Mouse (Mus musculus): ENCODE results near the gene Kcnip4. TPM values are rescaled to one million over a fixed set of nuclear protein-coding genes. Genes with fewer than 3 reads are reported as not detected.

Gene Kcnip4
- polyA plus RNA-seq, 1 experiment from 2014 or later = 21.3 TPM

- ATAC-seq (ENCODE audit: low FRiP score) (no peak), DNase-seq (ENCODE audit: low spot score) (no peak)
- H3K36me3 ChIP-seq (replicated peaks; ENCODE audit: control insufficient read depth, insufficient read depth) = no peaks in the 10 kb centered on the region
- H3K4me1 ChIP-seq (replicated peaks; ENCODE audit: control insufficient read depth, insufficient read depth, low read length) = no peaks in the 10 kb centered on the region
- H3K27ac ChIP-seq = no peak overlapping the region
- H3K4me3 ChIP-seq (replicated peaks; ENCODE audit: low read length) = no peak overlapping the region
- no peak overlapping the region for H3K4me2 ChIP-seq (replicated peaks)
- H3K27me3 ChIP-seq (ENCODE audit: control insufficient read depth, insufficient read depth, low read length) = no peaks in the 10 kb centered on the region
- H3K9ac ChIP-seq = no peak overlapping the region
- no peaks in the 10 kb centered on the region for H3K9me3 ChIP-seq (ENCODE audit: control insufficient read depth, low read length)
- WGBS = 92% methylated on average over 4 of the region's 4 CpGs
Measured at GRCm38 (mm10) chr5:48408276-48408675, 1116.4 kb downstream of the Kcnip4 start.

GRCm38 (mm10) chr5:48402497-48402896 is 1122.2 kb downstream of the Kcnip4 start:
- ATAC-seq (ENCODE audit: low FRiP score) = no peak
- 79% methylated on average over 3 of the region's 3 CpGs for WGBS
- H3K9ac ChIP-seq = no peak overlapping the region

GRCm38 (mm10) chr5:48371890-48372766 is 1152.6 kb downstream of the Kcnip4 start:
- H3K4me1 ChIP-seq (replicated peaks; ENCODE audit: control insufficient read depth, insufficient read depth, low read length) = peaks cover 6% of the 10 kb centered on the region; the same call in 1 of the 2 replicates
- no peaks in the 10 kb centered on the region for H3K9me3 ChIP-seq (ENCODE audit: control insufficient read depth, low read length)
- no peaks in the 10 kb centered on the region for H3K27me3 ChIP-seq (ENCODE audit: control insufficient read depth, insufficient read depth, low read length)
- peak overlapping the region; percentile 64 for H3K4me2 ChIP-seq (replicated peaks)
- ATAC-seq (ENCODE audit: low FRiP score) (peak; percentile 100), DNase-seq (ENCODE audit: low spot score) (peak; percentile 99)
- H3K27ac ChIP-seq = peak overlapping the region; percentile 55; the same call in 1 of the 2 replicates
- peak overlapping the region; percentile 76 for H3K4me3 ChIP-seq (replicated peaks; ENCODE audit: low read length)
- H3K36me3 ChIP-seq (replicated peaks; ENCODE audit: control insufficient read depth, insufficient read depth) = peaks cover 21% of the 10 kb centered on the region
- under 1% methylated on average over 44 of the region's 44 CpGs for WGBS
- peak overlapping the region; percentile 68 for H3K9ac ChIP-seq

More at GRCm38 (mm10) chr5:48402497-48402896, 1122.2 kb downstream of the Kcnip4 start:
- Histone ChIP-seq H3K4me1 (replicated peaks; ENCODE audit: control insufficient read depth, insufficient read depth, low read length) (no peaks in the 10 kb centered on the region), H3K36me3 (replicated peaks; ENCODE audit: control insufficient read depth, insufficient read depth) (peaks cover 13% of the 10 kb centered on the region; the same call in 1 of the 2 replicates), H3K4me3 (replicated peaks; ENCODE audit: low read length) (no peak overlapping the region), H3K9me3 (ENCODE audit: control insufficient read depth, low read length) (no peaks in the 10 kb centered on the region), H3K27me3 (ENCODE audit: control insufficient read depth, insufficient read depth, low read length) (no peaks in the 10 kb centered on the region), H3K4me2 (replicated peaks) (no peak overlapping the region), H3K27ac (no peak overlapping the region)
- no peak for DNase-seq (ENCODE audit: low spot score)

GRCm38 (mm10) chr5:48349309-48349708 is 1175.4 kb downstream of the Kcnip4 start:
- no peak overlapping the region for H3K4me3 ChIP-seq (replicated peaks; ENCODE audit: low read length)
- DNase-seq (ENCODE audit: low spot score) (no peak), ATAC-seq (ENCODE audit: low FRiP score) (no peak)
- H3K27me3 ChIP-seq (ENCODE audit: control insufficient read depth, insufficient read depth, low read length) = no peaks in the 10 kb centered on the region
- H3K4me1 ChIP-seq (replicated peaks; ENCODE audit: control insufficient read depth, insufficient read depth, low read length) = no peaks in the 10 kb centered on the region
- H3K9me3 ChIP-seq (ENCODE audit: control insufficient read depth, low read length) = no peaks in the 10 kb centered on the region
- no peak overlapping the region for H3K9ac ChIP-seq
- H3K4me2 ChIP-seq (replicated peaks) = no peak overlapping the region
- H3K27ac ChIP-seq = no peak overlapping the region
- no peaks in the 10 kb centered on the region for H3K36me3 ChIP-seq (replicated peaks; ENCODE audit: control insufficient read depth, insufficient read depth)
- WGBS = 81% methylated on average over 1 of the region's 1 CpGs

GRCm38 (mm10) chr5:48345983-48346648 is 1178.6 kb downstream of the Kcnip4 start:
- H3K27ac ChIP-seq = no peak overlapping the region
- no peak for DNase-seq (ENCODE audit: low spot score)
- H3K9me3 ChIP-seq (ENCODE audit: control insufficient read depth, low read length) = no peaks in the 10 kb centered on the region
- no peaks in the 10 kb centered on the region for H3K4me1 ChIP-seq (replicated peaks; ENCODE audit: control insufficient read depth, insufficient read depth, low read length)
- no peak for ATAC-seq (ENCODE audit: low FRiP score)
- H3K4me3 ChIP-seq (replicated peaks; ENCODE audit: low read length) = no peak overlapping the region
- no peaks in the 10 kb centered on the region for H3K27me3 ChIP-seq (ENCODE audit: control insufficient read depth, insufficient read depth, low read length)
- no peak overlapping the region for H3K9ac ChIP-seq
- WGBS = 94% methylated on average over 2 of the region's 2 CpGs
- no peaks in the 10 kb centered on the region for H3K36me3 ChIP-seq (replicated peaks; ENCODE audit: control insufficient read depth, insufficient read depth)
- H3K4me2 ChIP-seq (replicated peaks) = no peak overlapping the region

GRCm38 (mm10) chr5:48345095-48345982 is 1179.4 kb downstream of the Kcnip4 start:
- Histone ChIP-seq H3K4me3 (replicated peaks; ENCODE audit: low read length) (no peak overlapping the region), H3K4me2 (replicated peaks) (no peak overlapping the region), H3K27ac (peak overlapping the region; percentile 48; the same call in 1 of the 2 replicates), H3K9me3 (ENCODE audit: control insufficient read depth, low read length) (no peaks in the 10 kb centered on the region), H3K9ac (peak overlapping the region; percentile 29; the same call in 1 of the 2 replicates), H3K4me1 (replicated peaks; ENCODE audit: control insufficient read depth, insufficient read depth, low read length) (no peaks in the 10 kb centered on the region), H3K36me3 (replicated peaks; ENCODE audit: control insufficient read depth, insufficient read depth) (no peaks in the 10 kb centered on the region), H3K27me3 (ENCODE audit: control insufficient read depth, insufficient read depth, low read length) (no peaks in the 10 kb centered on the region)
- DNase-seq (ENCODE audit: low spot score) (peak; percentile 84), ATAC-seq (ENCODE audit: low FRiP score) (peak; percentile 82)
- WGBS = 48% methylated on average over 5 of the region's 5 CpGs

GRCm38 (mm10) chr5:48340808-48341433 is 1183.8 kb downstream of the Kcnip4 start:
- Histone ChIP-seq H3K27ac (no peak overlapping the region), H3K9me3 (ENCODE audit: control insufficient read depth, low read length) (no peaks in the 10 kb centered on the region), H3K9ac (no peak overlapping the region), H3K4me2 (replicated peaks) (no peak overlapping the region), H3K36me3 (replicated peaks; ENCODE audit: control insufficient read depth, insufficient read depth) (no peaks in the 10 kb centered on the region), H3K4me3 (replicated peaks; ENCODE audit: low read length) (no peak overlapping the region), H3K27me3 (ENCODE audit: control insufficient read depth, insufficient read depth, low read length) (no peaks in the 10 kb centered on the region), H3K4me1 (replicated peaks; ENCODE audit: control insufficient read depth, insufficient read depth, low read length) (no peaks in the 10 kb centered on the region)
- ATAC-seq (ENCODE audit: low FRiP score) (no peak), DNase-seq (ENCODE audit: low spot score) (no peak)
- 53% methylated on average over 7 of the region's 7 CpGs for WGBS

Data from hindbrain, embryonic 14.5 days (tissue).